Mouse (Mus musculus): Measurements from ENCODE around the gene Rhbdl1. TPM values are rescaled to one million over a fixed set of nuclear protein-coding genes. Genes with fewer than 3 reads are reported as not detected.

Rhbdl1 gene
- polyA plus RNA-seq, 1 experiment: 2.1 TPM

GRCm38 (mm10) chr17:25825311-25825710 lies 11.8 kb downstream of the Rhbdl1 start:
- Histone ChIP-seq H3K36me3 (ENCODE audit: control insufficient read depth, insufficient read depth, low read length) (no peaks in the 10 kb centered on the region; the same call in 1 of the 2 replicates), H3K4me1 (ENCODE audit: control insufficient read depth, insufficient read depth, low read length) (peaks cover 25% of the 10 kb centered on the region)

GRCm38 (mm10) chr17:25824362-25825142 lies 12.5 kb downstream of the Rhbdl1 start:
- Histone ChIP-seq H3K27me3 (ENCODE audit: control insufficient read depth, insufficient read depth, low read length) (no peaks in the 10 kb centered on the region), H3K36me3 (ENCODE audit: control insufficient read depth, insufficient read depth, low read length) (no peaks in the 10 kb centered on the region; the same call in 1 of the 2 replicates), H3K4me1 (ENCODE audit: control insufficient read depth, insufficient read depth, low read length) (peaks cover 28% of the 10 kb centered on the region), H3K27ac (ENCODE audit: control insufficient read depth, insufficient read depth, low read depth, low read length) (no peak overlapping the region), H3K4me3 (ENCODE audit: control insufficient read depth, low read depth, low read length) (peak overlapping the region; percentile 87)
- TF ChIP-seq CTCF (IDR thresholded peaks at IDR 0.05; ENCODE audit: control insufficient read depth, insufficient read depth, insufficient replicate concordance, low read depth, low read length) (no peak), POLR2A (IDR thresholded peaks at IDR 0.05; ENCODE audit: control insufficient read depth, low read depth, low read length) (no peak)

More at GRCm38 (mm10) chr17:25825311-25825710, 11.8 kb downstream of the Rhbdl1 start:
- H3K27ac ChIP-seq (ENCODE audit: control insufficient read depth, insufficient read depth, low read depth, low read length): no peak overlapping the region
- TF ChIP-seq CTCF (IDR thresholded peaks at IDR 0.05; ENCODE audit: control insufficient read depth, insufficient read depth, insufficient replicate concordance, low read depth, low read length) (no peak), POLR2A (IDR thresholded peaks at IDR 0.05; ENCODE audit: control insufficient read depth, low read depth, low read length) (no peak)
- no peak overlapping the region for H3K4me3 ChIP-seq (ENCODE audit: control insufficient read depth, low read depth, low read length)
- no peaks in the 10 kb centered on the region for H3K27me3 ChIP-seq (ENCODE audit: control insufficient read depth, insufficient read depth, low read length)

GRCm38 (mm10) chr17:25823452-25823851 lies 13.6 kb downstream of the Rhbdl1 start, which contains the start of gene Wdr24:
Gene Wdr24, plus strand, starts transcription at chr17:25823627.
- Histone ChIP-seq H3K27ac (ENCODE audit: control insufficient read depth, insufficient read depth, low read depth, low read length) (peak within 1 kb of the TSS; percentile 37), H3K36me3 (ENCODE audit: control insufficient read depth, insufficient read depth, low read length) (no peaks in the 10 kb centered on the region; the same call in 1 of the 2 replicates), H3K4me1 (ENCODE audit: control insufficient read depth, insufficient read depth, low read length) (peaks cover 26% of the 10 kb centered on the region), H3K27me3 (ENCODE audit: control insufficient read depth, insufficient read depth, low read length) (no peaks in the 10 kb centered on the region), H3K4me3 (ENCODE audit: control insufficient read depth, low read depth, low read length) (peak within 1 kb of the TSS; percentile 87)
- TF ChIP-seq CTCF (IDR thresholded peaks at IDR 0.05; ENCODE audit: control insufficient read depth, insufficient read depth, insufficient replicate concordance, low read depth, low read length) (no peak), POLR2A (IDR thresholded peaks at IDR 0.05; ENCODE audit: control insufficient read depth, low read depth, low read length) (peak; percentile 59)

- H3K27me3 ChIP-seq (ENCODE audit: control insufficient read depth, insufficient read depth, low read length): no peaks in the 10 kb centered on the region
- TF ChIP-seq POLR2A (IDR thresholded peaks at IDR 0.05; ENCODE audit: control insufficient read depth, low read depth, low read length) (no peak), CTCF (IDR thresholded peaks at IDR 0.05; ENCODE audit: control insufficient read depth, insufficient read depth, insufficient replicate concordance, low read depth, low read length) (no peak)
- H3K36me3 ChIP-seq (ENCODE audit: control insufficient read depth, insufficient read depth, low read length): no peaks in the 10 kb centered on the region
- no peak overlapping the region for H3K27ac ChIP-seq (ENCODE audit: control insufficient read depth, insufficient read depth, low read depth, low read length)
- H3K4me3 ChIP-seq (ENCODE audit: control insufficient read depth, low read depth, low read length): peak overlapping the region; percentile 36
- peaks cover 20% of the 10 kb centered on the region for H3K4me1 ChIP-seq (ENCODE audit: control insufficient read depth, insufficient read depth, low read length)
These were observed 18.0 kb downstream of the Rhbdl1 start for GRCm38 (mm10) chr17:25818851-25819780.

GRCm38 (mm10) chr17:25817662-25818061 lies 19.4 kb downstream of the Rhbdl1 start:
- no peaks in the 10 kb centered on the region for H3K36me3 ChIP-seq (ENCODE audit: control insufficient read depth, insufficient read depth, low read length)
- H3K27me3 ChIP-seq (ENCODE audit: control insufficient read depth, insufficient read depth, low read length): no peaks in the 10 kb centered on the region
- peaks cover 15% of the 10 kb centered on the region for H3K4me1 ChIP-seq (ENCODE audit: control insufficient read depth, insufficient read depth, low read length)
- H3K27ac ChIP-seq (ENCODE audit: control insufficient read depth, insufficient read depth, low read depth, low read length): no peak overlapping the region
- H3K4me3 ChIP-seq (ENCODE audit: control insufficient read depth, low read depth, low read length): no peak overlapping the region
- TF ChIP-seq POLR2A (IDR thresholded peaks at IDR 0.05; ENCODE audit: control insufficient read depth, low read depth, low read length): no peak
- TF ChIP-seq CTCF (IDR thresholded peaks at IDR 0.05; ENCODE audit: control insufficient read depth, insufficient read depth, insufficient replicate concordance, low read depth, low read length): no peak

GRCm38 (mm10) chr17:25813471-25813870 lies 23.6 kb downstream of the Rhbdl1 start:
- no peak overlapping the region for H3K4me3 ChIP-seq (ENCODE audit: control insufficient read depth, low read depth, low read length)
- peaks cover 16% of the 10 kb centered on the region for H3K4me1 ChIP-seq (ENCODE audit: control insufficient read depth, insufficient read depth, low read length)
- TF ChIP-seq POLR2A (IDR thresholded peaks at IDR 0.05; ENCODE audit: control insufficient read depth, low read depth, low read length) (no peak), CTCF (IDR thresholded peaks at IDR 0.05; ENCODE audit: control insufficient read depth, insufficient read depth, insufficient replicate concordance, low read depth, low read length) (peak; percentile 56; the same call in 1 of the 2 replicates)
- H3K36me3 ChIP-seq (ENCODE audit: control insufficient read depth, insufficient read depth, low read length): no peaks in the 10 kb centered on the region
- H3K27me3 ChIP-seq (ENCODE audit: control insufficient read depth, insufficient read depth, low read length): no peaks in the 10 kb centered on the region
- no peak overlapping the region for H3K27ac ChIP-seq (ENCODE audit: control insufficient read depth, insufficient read depth, low read depth, low read length)

GRCm38 (mm10) chr17:25810890-25811289 lies 26.2 kb downstream of the Rhbdl1 start:
- H3K4me3 ChIP-seq (ENCODE audit: control insufficient read depth, low read depth, low read length): no peak overlapping the region
- H3K27me3 ChIP-seq (ENCODE audit: control insufficient read depth, insufficient read depth, low read length): no peaks in the 10 kb centered on the region
- H3K27ac ChIP-seq (ENCODE audit: control insufficient read depth, insufficient read depth, low read depth, low read length): no peak overlapping the region
- peaks cover 13% of the 10 kb centered on the region for H3K4me1 ChIP-seq (ENCODE audit: control insufficient read depth, insufficient read depth, low read length)
- TF ChIP-seq CTCF (IDR thresholded peaks at IDR 0.05; ENCODE audit: control insufficient read depth, insufficient read depth, insufficient replicate concordance, low read depth, low read length): no peak
- TF ChIP-seq POLR2A (IDR thresholded peaks at IDR 0.05; ENCODE audit: control insufficient read depth, low read depth, low read length): no peak
- no peaks in the 10 kb centered on the region for H3K36me3 ChIP-seq (ENCODE audit: control insufficient read depth, insufficient read depth, low read length)
